Mouse (Mus musculus) ovary, adult 18-20 months (tissue): ENCODE results near the gene Rgs7.

Source experiments
- DNase-seq: peaks from one replicate; pipeline ENCODE4 v3.0.0; 2022; ENCODE audit warnings: low spot score, mixed read lengths

Gene Rgs7

DNA sequence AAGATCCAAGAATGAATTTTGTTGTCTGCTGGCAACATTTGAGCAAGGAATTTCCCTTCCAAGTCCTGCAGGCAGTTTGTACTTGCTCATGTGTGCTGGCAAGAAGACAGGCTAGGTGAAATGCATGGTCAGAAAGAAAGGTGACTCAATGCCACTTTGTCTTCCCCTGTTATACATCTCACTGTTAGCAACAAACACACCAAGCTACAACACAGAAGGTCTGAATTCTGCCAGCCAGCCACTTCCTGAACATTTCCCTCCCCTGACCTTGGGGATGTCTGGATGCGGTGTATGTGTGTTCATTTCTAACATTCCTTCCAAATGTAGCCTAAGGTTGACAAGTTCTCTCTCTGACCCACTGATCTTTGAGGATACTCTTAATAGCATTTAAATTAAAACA lies 191.4 kb downstream of the Rgs7 start:
- DNase-seq = no peak

DNA sequence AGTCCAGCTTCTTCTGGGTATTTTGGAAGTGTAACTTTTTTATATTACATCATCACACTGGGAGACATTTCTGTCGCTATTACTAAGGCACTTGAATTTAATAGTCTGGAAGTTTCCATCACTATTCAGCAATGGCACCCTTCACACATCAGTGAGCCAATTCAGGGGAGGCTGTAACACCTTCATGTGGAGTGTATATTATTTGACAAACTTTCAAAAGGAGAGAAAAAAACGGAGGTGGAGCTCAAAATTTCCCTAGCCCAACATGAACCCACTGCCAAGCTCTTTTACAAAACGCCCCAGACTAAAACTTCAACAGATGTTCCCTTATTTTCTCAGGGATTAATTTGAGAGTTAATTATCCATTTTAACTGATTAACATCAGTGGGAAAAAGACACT lies 191.9 kb downstream of the Rgs7 start:
- DNase-seq = no peak

DNA sequence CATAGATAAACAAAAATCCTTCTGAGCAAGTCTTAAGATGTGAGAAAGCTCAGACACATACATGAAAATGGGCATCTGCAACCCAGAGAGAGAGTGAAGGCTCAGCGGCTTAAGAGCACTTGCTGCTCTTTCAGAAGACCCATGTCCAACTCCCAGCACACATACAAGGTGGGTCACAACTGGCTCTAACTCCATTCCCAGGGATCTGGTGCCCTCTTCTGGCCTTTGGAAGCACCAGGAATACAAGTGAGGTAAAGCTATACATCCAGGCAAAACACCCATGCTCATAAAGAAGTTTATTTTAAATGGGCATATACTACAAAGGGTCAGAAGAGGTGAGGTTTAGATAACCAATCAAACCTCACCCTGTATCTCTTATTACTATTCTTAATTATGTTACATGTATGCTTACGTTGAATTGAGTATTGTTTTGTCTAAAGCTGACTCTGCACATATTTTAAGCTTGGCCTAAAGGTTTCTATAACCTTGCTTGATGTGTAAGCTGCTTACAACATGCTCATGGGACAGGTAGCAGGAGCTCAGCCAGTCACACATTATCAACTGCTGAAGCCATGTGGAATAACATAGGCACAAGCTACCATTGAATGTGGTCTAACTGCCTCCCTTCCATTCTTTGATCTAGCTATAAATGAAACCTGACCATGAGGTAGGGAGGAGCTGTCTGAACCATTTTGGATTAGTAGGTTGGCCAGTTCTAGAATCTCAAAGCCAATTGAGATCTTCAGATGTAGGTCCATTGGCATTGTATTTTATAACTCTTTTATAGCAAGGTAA lies 192.5 kb downstream of the Rgs7 start:
- DNase-seq = no peak

DNA sequence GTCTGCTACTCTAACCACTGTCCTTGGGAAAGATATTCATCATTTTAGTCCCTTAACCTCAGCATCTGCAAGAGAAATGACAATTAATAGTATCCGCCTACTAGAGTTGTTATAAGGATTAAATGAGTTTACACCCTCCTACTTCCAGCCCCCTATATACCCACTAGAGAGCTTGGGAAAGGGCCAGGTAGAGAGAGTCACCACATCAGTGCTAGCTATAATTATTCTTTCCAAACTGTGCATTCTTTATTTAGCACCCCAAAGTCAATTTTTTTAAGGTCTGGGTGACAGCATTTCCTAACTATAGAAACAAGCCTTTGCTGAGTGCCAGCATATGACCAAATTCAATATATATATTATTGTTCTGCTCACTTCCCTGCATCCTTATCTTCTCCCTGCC lies 195.4 kb downstream of the Rgs7 start:
- DNase-seq = no peak

DNA sequence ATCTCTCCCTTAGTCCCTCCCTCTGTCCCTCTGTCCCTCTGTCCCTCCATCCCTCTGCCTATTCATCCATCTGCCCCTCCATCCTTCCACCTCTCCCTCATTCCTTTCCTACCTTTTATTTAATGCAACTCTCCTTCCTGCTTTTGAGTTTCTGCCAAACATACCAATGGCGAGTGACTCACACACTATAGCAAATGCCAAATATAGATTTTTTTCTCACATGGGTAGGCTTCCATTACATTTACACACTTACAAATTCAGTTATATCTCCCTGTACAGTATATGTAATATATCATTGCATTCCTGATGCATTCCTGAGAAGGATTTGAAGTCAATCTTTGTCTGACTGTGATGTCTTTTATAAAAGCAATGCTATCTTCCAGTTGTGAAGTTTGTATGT lies 202.2 kb downstream of the Rgs7 start:
- DNase-seq = no peak

DNA sequence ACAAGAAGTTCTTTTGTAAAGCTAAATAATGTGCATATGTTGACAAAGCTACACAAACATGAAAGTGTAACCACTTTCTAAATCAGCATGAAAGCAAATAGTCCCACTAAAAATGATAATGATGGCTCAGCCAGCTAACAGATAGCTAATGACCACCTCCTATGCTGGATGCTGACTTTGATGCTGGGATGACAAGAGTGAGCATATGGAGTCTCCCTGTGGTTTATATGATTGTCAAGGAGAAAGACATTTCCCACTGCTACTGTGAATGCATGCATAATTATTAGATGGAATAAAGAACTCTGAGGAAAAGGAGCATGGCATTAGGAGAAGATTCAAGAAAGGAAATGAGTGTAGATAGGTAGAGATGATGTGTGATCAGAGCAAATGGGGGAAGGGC lies 230.0 kb downstream of the Rgs7 start:
- DNase-seq = no peak

DNA sequence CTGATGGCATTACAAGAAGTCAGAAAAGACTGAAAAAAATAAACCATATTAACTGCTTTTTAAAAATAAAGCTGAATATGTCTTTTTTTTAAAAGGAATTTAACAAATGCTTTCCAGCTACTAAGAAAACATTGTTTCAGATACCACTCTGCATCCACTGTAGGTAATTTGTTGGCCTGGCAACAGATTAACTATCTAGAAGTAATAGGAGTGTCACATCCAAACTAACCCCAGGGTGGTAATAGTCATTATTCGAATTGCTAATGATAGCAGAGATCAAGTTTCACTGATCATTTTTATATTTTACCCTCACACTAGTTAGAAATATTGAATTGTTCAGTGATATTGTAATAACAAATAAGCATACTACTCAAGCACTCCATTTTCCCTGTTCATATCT lies 232.9 kb downstream of the Rgs7 start:
- no peak for DNase-seq

DNA sequence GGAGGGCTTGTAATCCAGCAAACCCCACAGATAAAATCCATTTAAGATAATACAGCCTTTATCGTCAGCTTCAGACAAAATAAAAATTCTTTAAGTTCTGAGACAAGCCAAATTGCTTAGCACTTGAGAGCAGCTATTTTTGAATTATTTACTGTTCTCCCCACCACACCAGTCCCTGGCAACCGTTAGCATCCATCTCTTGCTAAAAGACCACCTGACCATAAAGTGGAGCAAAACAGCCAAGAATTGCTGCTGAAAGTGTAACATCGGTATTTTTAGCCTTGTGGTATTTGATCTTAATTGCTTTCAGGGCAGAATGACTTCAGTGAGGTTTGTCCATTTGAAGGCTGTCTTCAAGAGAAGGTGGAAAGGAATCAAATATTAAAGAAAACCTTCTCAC lies 237.1 kb downstream of the Rgs7 start:
- DNase-seq = no peak

DNA sequence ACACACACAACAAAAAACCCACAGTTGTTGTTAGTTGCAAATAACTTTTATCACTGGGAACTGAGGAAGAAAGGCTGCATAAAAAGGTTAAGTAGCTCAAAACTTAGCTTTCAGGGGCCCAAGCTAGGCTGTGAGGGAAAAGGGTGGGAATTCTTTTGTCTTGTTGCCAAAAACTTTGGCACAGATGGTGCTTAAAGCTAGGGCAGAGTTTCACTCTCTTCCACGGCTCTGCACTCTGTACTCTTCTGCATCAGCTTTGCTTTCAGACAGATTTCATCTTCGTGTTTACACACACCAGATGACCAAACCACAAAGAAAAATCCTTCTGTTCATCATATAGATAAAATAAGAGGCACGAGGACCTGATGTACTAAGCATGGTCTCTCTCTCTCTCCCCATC lies 237.6 kb downstream of the Rgs7 start:
- no peak for DNase-seq

DNA sequence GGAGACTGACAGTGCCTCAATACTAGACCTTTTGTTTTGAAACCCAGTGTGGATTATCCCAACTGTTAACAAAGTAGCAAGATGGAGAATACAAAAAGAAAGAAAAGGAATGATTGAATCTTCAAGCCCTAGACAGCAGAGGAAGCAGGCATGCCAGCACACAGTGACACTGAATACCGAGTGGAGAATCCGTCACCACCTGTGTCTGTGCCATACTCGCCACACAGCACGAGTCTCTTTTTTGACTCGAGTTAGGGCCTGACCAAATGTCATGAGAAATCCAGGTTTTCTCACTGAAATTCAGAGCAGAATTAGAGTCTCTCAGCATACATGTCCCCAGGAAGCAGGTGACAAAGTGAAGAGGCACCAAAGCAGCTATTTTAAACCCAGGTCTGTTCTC lies 250.2 kb downstream of the Rgs7 start:
- no peak for DNase-seq

DNA sequence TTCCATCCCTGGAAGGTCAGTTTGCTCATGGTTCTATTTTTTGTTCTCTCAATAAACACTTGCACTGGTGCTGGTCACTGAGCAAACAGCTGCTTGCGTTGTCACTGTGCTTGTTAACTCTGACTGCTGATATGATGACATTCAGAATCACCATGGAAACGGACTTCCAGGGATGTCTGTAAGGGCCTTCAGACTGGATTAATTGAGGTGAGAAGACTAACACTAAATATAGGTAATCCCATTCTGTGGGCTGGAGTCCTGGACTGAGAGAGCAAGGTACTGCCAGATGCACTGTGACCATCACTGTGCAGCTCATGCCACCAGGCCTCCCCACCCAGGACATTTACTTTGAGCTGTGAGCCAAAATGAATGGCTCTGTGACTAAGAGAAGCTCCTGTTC lies 252.2 kb downstream of the Rgs7 start:
- DNase-seq = no peak

DNA sequence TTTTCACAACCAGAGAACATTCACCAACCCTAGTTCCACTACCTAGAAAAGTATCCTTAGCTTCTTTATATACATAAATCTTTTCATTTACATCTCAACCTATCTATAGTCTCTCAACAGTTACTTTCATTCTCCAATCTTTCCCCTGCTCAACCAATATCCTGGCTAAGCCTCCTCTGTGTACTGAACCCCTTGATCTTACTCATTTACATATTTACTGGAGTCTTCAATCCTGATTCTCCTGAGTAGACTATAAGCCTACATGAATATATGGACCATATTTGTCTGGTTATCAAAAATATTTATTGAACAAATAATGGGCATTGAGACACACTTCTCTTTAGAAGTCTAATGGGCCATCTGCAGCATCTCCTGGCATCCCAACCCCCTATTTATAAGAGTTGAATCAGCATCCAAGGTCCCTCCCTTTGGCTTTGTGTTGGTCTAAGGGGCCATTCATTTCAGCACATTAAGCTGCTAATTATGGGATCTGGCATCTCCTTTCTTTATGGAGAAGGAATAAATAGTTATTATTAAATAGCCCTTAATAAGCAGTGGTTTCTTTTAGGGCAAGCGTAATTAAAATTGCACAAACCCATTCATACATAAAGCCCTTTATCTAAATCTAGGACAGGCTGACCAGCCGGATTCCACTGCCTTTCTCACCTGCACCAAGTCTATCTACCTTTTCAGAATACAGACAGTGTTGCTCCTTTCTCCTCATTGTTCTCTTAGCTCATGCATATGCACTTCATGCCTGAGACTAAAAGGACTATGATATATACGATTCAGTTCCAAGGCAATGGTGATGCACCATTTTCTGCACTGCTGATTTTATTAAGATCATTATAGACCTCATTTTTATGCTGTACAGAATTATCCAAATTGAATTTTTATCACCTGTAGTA lies 270.5 kb downstream of the Rgs7 start:
- no peak for DNase-seq

DNA sequence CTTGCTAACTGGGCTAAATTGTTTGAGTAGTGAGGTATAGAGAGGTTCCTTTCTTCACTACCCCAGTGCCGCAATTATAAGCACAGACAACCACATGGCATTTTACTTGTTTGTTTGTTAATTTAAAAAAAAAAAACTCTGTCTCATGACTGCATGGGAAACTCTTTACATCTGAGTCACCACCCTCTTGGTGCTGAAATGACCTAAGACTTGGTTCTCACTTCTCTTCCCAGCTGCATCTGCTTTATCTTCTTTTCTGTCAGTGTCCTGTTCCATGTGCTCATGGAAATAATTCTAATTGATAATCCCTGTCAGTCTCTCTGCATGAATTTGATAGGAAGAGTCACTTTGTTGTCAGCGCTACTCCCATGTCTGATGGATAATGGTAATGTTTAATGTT lies 272.7 kb downstream of the Rgs7 start:
- no peak for DNase-seq

DNA sequence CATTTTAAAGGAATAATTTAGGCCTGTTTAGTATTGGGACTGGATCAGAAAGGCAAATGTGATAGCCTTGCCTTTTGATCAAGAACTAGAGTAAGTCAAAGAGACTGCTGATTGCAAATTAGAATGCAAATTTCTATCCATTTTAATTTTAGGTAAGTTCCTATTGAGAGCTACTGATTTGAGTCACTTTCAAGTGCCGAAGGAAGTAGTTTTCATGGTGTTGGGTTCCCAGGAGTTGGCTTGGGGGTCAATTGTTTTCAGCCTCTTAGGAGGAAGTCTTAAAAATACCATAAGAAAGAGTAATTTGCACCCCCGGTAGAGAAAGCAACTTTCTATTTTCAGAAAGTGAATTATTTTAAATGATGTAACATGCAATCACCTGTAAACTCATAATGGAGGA lies 285.3 kb downstream of the Rgs7 start:
- DNase-seq = no peak

DNA sequence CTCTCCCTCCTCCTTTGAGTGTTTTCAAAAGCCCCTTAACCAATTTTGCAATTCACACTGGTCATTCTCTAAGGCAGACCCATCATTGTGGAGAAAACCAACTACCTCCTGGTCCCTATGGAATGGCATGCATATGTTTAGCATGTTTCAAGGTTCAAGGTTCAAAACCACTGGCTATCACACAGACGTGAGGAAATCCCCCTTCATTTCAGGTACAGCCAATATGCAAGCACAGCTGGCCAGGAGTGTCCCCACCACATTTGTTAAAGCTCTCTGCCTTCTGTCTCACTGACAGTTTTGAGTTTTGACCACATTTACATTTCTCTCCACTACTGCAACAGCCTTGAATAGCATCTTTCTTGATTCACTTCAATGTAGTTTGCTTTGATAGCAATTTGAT lies 286.7 kb downstream of the Rgs7 start:
- DNase-seq = no peak

DNA sequence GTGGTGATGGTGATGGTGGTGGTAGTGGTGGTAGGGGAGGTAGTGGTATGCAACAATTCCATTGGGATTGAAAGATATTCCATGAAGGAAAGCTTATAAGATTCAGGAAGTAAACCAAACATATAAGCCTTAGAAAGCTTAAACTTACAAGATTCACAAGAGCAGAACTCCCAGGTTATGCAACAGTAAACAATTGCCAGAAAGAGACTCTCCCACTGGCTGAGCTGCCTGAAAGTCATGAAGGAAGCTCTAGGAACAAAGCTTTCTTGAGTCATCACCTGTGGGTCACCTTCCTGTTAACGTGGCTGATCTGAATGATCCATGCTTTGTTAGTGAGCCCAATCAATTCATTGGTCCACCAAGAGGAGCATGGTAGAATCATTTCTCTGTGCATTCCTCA lies 288.8 kb downstream of the Rgs7 start:
- DNase-seq = no peak

DNA sequence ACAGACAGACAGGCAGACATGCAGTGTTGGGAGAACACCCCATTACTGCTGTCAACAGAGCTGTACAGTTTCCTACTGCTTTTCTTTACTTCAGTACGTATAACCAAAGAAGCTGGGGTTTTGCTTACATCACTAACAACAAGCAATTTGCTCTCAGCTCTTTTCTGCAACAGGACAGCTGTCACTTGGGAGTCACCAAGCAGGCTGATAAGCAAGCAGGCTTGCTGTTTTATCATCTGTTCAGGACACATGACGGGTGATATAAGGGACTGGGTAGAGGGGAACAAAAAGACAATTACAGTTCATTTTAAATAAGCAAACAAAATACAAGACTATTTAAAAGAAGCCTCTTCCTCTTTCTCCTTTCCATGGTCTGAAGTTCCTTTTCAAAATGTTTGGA lies 289.4 kb downstream of the Rgs7 start:
- no peak for DNase-seq

DNA sequence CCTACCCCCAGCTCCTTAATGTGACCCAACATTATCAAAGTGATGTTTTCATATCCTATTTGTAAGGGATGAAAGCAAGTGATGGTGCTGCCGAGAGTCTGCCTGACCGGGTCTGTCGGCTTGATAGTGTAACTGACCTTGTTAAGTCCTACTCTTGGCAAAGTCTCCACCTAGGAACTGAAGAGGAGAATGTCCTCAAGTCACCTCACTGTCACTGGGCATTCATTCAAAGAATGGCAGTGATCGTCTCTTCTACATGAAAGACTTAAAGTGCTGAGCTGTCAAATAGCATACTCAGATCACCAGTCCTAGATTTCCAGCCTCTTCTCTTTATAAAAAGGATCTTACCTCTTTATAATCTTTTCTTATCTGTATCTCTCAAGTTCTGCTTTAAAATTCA lies 293.4 kb downstream of the Rgs7 start:
- DNase-seq = no peak

DNA sequence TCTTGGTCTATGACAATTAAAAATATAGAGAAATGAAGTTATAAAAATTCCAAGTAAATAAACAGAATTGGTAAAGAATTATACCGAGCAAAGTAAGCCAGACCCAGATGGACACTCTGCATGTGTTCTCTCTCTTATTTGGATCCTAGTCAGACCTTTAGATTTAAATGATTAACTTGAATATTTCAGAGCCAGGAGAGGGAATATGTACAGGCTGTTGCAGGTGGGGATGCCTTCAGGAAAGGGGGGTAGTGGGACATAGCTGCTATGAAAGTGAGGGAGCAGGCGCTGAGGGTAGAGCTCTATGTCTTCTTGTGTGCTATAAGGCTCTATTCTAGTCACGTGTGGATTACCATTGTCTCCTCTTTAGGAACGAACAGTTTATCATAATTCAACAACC lies 296.5 kb downstream of the Rgs7 start:
- no peak for DNase-seq

DNA sequence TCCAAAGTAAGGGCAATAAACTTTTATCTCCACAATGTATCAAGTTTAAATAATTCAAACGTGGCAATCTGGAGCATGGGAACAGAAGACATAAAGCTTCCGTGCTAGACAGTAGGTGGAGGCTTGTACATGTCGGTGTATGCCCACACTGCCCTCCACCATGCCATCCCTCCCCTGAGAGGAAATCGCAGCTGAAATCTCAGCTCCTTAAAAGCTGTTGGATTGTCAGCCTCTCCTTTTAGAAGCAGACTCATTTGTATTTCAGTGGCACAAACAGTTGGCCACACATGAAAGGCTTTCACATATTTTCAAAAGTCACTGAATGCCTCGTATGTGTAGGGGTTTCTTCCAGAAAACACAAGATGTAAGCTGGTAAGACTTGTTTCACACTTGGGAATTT lies 304.1 kb downstream of the Rgs7 start:
- no peak for DNase-seq

DNA sequence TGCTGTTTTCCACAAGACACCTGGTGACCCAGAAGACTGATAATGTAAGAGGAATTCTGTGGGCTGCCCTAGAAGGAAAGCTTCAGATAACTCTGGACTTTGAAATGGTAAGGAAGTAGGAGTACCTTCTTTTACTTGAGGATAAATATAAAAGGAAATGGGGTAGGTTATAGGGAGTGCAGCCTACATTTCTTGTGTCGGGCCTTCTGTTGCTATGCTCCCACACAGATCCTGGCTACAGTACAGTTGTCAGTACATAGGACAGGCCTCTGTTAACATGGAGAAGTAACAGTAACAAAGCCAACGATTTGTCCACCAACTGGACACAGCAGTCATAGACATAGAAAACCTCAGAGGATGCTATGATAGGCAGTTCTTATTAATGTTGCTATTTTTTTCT lies 307.1 kb downstream of the Rgs7 start:
- DNase-seq = no peak

DNA sequence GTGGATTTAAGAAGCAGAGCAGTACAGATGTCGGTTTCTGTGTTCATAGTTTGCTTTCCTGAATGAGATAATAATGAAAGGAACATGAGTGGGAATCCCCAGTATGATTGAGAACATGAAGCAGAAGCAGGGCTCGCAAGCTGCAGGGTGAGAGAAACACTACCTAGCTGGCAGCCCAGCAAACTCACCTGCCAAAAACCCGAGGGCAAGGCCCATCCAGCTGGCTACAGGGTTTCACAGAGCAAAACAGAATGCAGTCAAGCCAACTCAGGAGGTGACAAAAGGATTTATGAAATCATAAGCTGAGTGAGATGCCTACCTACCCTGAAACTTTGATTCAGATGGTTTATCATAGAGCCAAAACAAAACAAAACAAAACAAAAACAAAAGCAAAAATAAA lies 307.6 kb downstream of the Rgs7 start:
- no peak for DNase-seq

DNA sequence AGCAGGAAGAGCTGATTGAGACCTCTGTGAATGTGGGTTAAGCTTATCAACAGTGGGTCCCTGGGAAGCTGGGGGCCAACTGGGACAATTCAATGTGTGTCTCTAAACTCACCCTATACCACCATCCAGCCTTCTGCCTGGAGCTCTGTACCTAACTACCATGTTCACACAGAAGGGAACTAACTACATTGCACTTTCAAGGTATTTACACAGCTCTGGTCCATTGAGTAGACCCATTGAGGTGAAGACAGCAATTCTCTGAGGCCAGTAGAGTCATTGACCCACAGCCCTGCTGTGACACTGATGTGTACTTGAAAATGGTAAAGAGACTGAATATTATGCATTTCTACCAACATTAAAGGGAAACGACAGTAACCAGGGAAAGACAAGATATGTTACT lies 313.6 kb downstream of the Rgs7 start:
- DNase-seq = no peak
